31 mouse cellular contexts compared by ENCODE assay signal in genomic region chr17:72844393-72844792, GRCm38 (mm10).
"Had no signal": no experiment of that assay in that cellular context is flagged by ENCODE, and none has a peak within 500 bp of the region (broad histone marks: within the 10 kb centered on the region; RNA-seq: fewer than 3 reads in every experiment).

No protein-coding gene starts in this region.

- H3K9ac ChIP-seq: limb, embryonic 12.5 days; limb, embryonic 13.5 days; limb, embryonic 15.5 days; liver, embryonic 12.5 days; liver, embryonic 13.5 days; liver, embryonic 14.5 days; liver, embryonic 15.5 days; lung, embryonic 14.5 days; lung, embryonic 15.5 days; midbrain, embryonic 12.5 days; midbrain, embryonic 13.5 days; midbrain, embryonic 15.5 days; neural tube, embryonic 12.5 days; neural tube, embryonic 13.5 days had no signal

- H3K36me3 ChIP-seq: limb, embryonic 10.5 days had no signal

- H3K4me1 ChIP-seq: limb, embryonic 10.5 days; limb, embryonic 12.5 days; limb, embryonic 13.5 days; limb, embryonic 15.5 days; lung, embryonic 15.5 days; midbrain, embryonic 10.5 days; midbrain, embryonic 12.5 days; neural tube, embryonic 12.5 days had no signal

- H3K27ac ChIP-seq: left cerebral cortex, adult 2 months; limb, embryonic 10.5 days; limb, embryonic 12.5 days; limb, embryonic 13.5 days; limb, embryonic 15.5 days; liver, embryonic 12.5 days; liver, embryonic 13.5 days; liver, embryonic 14.5 days; liver, embryonic 15.5 days; lung, embryonic 15.5 days; macrophage; midbrain, embryonic 10.5 days; midbrain, embryonic 12.5 days; midbrain, embryonic 13.5 days; midbrain, embryonic 15.5 days; neural tube, embryonic 12.5 days; neural tube, embryonic 13.5 days had no signal

- ATAC-seq: liver, embryonic 12.5 days; lung, postnatal 0 days; midbrain, embryonic 13.5 days; midbrain, embryonic 15.5 days; midbrain, embryonic 16.5 days had no signal

- H3K4me2 ChIP-seq: limb, embryonic 12.5 days; limb, embryonic 13.5 days; limb, embryonic 15.5 days; liver, embryonic 12.5 days; liver, embryonic 13.5 days; liver, embryonic 15.5 days; lung, embryonic 14.5 days; lung, embryonic 15.5 days; midbrain, embryonic 11.5 days; midbrain, embryonic 12.5 days; midbrain, embryonic 13.5 days; midbrain, embryonic 15.5 days; neural tube, embryonic 12.5 days; neural tube, embryonic 13.5 days had no signal

- DNase-seq: left cerebral cortex, postnatal 4 days; liver, embryonic 13.5 days; lung, adult 18-20 months; lung, adult 2 months; lung, embryonic 14.5 days; lung, postnatal 10 days; lung, postnatal 14 days; lung, postnatal 36 days; lung, postnatal 4 days; midbrain, embryonic 14.5 days had no signal

- H3K27me3 ChIP-seq: limb, embryonic 12.5 days; limb, embryonic 13.5 days; limb, embryonic 15.5 days; liver, embryonic 12.5 days; liver, embryonic 13.5 days; liver, embryonic 15.5 days; lung, embryonic 15.5 days; megakaryocyte, embryonic 14.5 days; midbrain, embryonic 12.5 days; midbrain, embryonic 13.5 days; midbrain, embryonic 15.5 days; neural tube, embryonic 12.5 days; neural tube, embryonic 13.5 days had no signal

- H3K9me3 ChIP-seq: limb, embryonic 10.5 days; limb, embryonic 12.5 days; limb, embryonic 13.5 days; limb, embryonic 15.5 days; liver, embryonic 12.5 days; liver, embryonic 13.5 days; liver, embryonic 15.5 days; lung, embryonic 15.5 days; megakaryocyte, embryonic 14.5 days; midbrain, embryonic 10.5 days; midbrain, embryonic 12.5 days; midbrain, embryonic 13.5 days; midbrain, embryonic 15.5 days; neural tube, embryonic 12.5 days; neural tube, embryonic 13.5 days had no signal

- H3K4me3 ChIP-seq: left cerebral cortex, adult 2 months; limb, embryonic 10.5 days; limb, embryonic 12.5 days; limb, embryonic 13.5 days; limb, embryonic 15.5 days; liver, embryonic 12.5 days; liver, embryonic 13.5 days; liver, embryonic 15.5 days; lung, embryonic 15.5 days; megakaryocyte, embryonic 14.5 days; midbrain, embryonic 10.5 days; midbrain, embryonic 12.5 days; midbrain, embryonic 13.5 days; midbrain, embryonic 15.5 days; myocyte; neural tube, embryonic 12.5 days; neural tube, embryonic 13.5 days had no signal
